Mouse (Mus musculus) midbrain, postnatal 0 days (tissue): ENCODE measurements around the gene Pcyt2. TPM values are rescaled to one million over a fixed set of nuclear protein-coding genes. Genes with fewer than 3 reads are reported as not detected.

Source experiments
- ATAC-seq: fragments of 200-750 bp; cut with Nextera tagmentation; 2 replicates; pipeline ENCODE4 v1.8.0; 2017; ENCODE audit warnings: moderate number of reproducible peaks, mild to moderate bottlenecking, moderate TSS enrichment, moderate library complexity; ENCODE audit not compliant: low FRiP score
- DNase-seq: peaks from one replicate; pipeline ENCODE4 v3.0.0-alpha.2; 2015; ENCODE audit warnings: low spot score
- H3K27ac ChIP-seq: fragments of 300-500 bp; sonication (generic); 2 replicates; pipeline ENCODE4 v1.5.1; 2014; ENCODE audit warnings: low read depth, mild to moderate bottlenecking, low read length, mixed read lengths
- H3K27me3 ChIP-seq: fragments of 300-500 bp; sonication (generic); 2 replicates; pipeline ENCODE4 v1.6.1; 2014; ENCODE audit warnings: low read length, control low read depth, mixed read lengths; ENCODE audit not compliant: insufficient read depth
- H3K36me3 ChIP-seq: fragments of 300-500 bp; sonication (generic); 2 replicates; pipeline ENCODE4 v1.6.1; 2014; ENCODE audit warnings: low read length, control low read depth, mixed read lengths; ENCODE audit not compliant: insufficient read depth
- H3K4me1 ChIP-seq: fragments of 300-500 bp; sonication (generic); 2 replicates; pipeline ENCODE4 v1.6.1; 2014; ENCODE audit warnings: mild to moderate bottlenecking, control low read depth, antibody characterized with exemption, low read length, mixed read lengths; ENCODE audit not compliant: insufficient read depth
- H3K4me2 ChIP-seq: fragments of 300-500 bp; sonication (generic); 2 replicates; pipeline ENCODE4 v1.6.1; 2014; ENCODE audit warnings: low read depth, mild to moderate bottlenecking, low read length, mixed read lengths; ENCODE audit not compliant: poor library complexity, severe bottlenecking
- H3K4me3 ChIP-seq: fragments of 300-500 bp; sonication (generic); 2 replicates; pipeline ENCODE4 v1.5.1; 2014; ENCODE audit warnings: low read depth, mild to moderate bottlenecking, low read length, moderate library complexity
- H3K9ac ChIP-seq: fragments of 300-500 bp; sonication (generic); replicated peaks from 2 replicates; pipeline ENCODE4 v1.6.1; 2014; ENCODE audit warnings: mild to moderate bottlenecking, low read length, moderate library complexity, mixed read lengths; ENCODE audit not compliant: poor library complexity, severe bottlenecking
- H3K9me3 ChIP-seq: fragments of 300-500 bp; sonication (generic); 2 replicates; pipeline ENCODE4 v1.6.1; 2016; ENCODE audit warnings: low read length, control low read depth
- CTCF ChIP-seq: IDR thresholded peaks from 2 replicates; pipeline ENCODE4 v1.5.1; 2016; ENCODE audit warnings: antibody characterized with exemption, mild to moderate bottlenecking
- WGBS: fragments of 180-500 bp; shearing (Covaris S2); extraction: QIAGEN DNeasy Blood & Tissue Kit; methylation state at CpG from one replicate; pipeline ENCODE4 v1.1.7; 2014; 5-methylcytosine and 5-hydroxymethylcytosine counted together
- polyA plus RNA-seq: library from polyadenylated mRNA; unstranded; fragments of >200 nt; fragmentation: Nextera tagmentation; extraction: Ambion mirVana; gene quantifications from 2 replicates; pipeline ENCODE4 v1.2.1, GENCODE M21; 2015
- total RNA-seq: library from RNA; depleted of rRNA; stranded (reverse); fragments of >200 nt; gene quantifications from 2 replicates; pipeline ENCODE4 v1.2.3, GENCODE M21; 2014

The Pcyt2 gene
- total and polyA plus RNA-seq, 2 experiments from 2014 or later = 129 to 137 TPM

DNA sequence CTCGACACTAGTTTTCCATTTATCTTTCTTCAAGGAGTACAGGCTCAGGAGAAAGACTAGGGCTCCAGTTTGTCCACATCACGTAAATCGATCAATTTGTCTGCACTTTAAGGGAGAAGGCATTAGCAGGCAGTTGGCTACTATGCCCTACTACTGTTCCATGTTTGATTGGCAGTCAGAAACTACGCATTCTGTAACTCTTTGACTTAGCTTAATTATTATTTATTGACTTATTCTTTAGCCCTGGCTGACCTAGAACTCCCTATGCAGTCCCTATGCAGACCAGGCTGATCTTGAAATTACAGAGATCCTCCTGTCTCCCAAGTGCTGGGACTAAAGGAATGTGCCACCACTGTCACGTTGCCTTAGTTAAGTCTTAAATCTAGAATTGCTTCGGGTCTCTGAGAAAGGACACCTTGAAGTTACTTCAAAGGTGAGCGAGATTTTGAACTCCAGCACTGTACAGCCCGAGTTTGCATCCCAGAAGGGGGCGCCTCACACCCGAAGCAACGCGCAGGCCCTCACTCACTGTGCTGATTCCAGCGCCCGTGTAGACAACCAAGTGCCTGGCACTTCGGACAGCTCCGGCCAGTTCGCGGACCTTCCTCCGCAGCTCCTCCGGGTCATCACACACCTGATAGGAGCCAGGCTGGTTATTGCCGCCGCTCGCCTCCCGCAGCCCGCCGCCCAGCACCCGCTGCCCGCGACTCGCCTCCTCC lies 6.4 kb upstream of the Pcyt2 start:
- H3K27ac ChIP-seq = peak overlapping the region; percentile 86
- H3K36me3 ChIP-seq = peaks cover 48% of the 10 kb centered on the region
- no peaks in the 10 kb centered on the region for H3K9me3 ChIP-seq
- H3K9ac ChIP-seq = peak overlapping the region; percentile 59
- 0 out of 2 replicates have a peak, but pooled peaks cover 3% of the 10 kb centered on the region for H3K4me1 ChIP-seq
- peak overlapping the region; percentile 64 for H3K4me3 ChIP-seq
- DNase-seq (peak; percentile 65), ATAC-seq (0 out of 2 replicates have a peak, but pooled peaks have one; percentile 59)
- TF ChIP-seq CTCF = peak; percentile 68
- WGBS = 14% methylated on average over 29 of the region's 30 CpGs
- peak overlapping the region; percentile 97 for H3K4me2 ChIP-seq
- H3K27me3 ChIP-seq = no peaks in the 10 kb centered on the region

- WGBS = 92% methylated on average over 6 of the region's 6 CpGs
- Histone ChIP-seq H3K27ac (no peak overlapping the region), H3K4me3 (no peak overlapping the region), H3K27me3 (no peaks in the 10 kb centered on the region), H3K9me3 (no peaks in the 10 kb centered on the region), H3K4me1 (0 out of 2 replicates have a peak, but pooled peaks cover 3% of the 10 kb centered on the region), H3K36me3 (peaks cover 49% of the 10 kb centered on the region), H3K4me2 (no peak overlapping the region), H3K9ac (no peak overlapping the region)
- no peak for DNase-seq
- ATAC-seq = no peak
- no peak for TF ChIP-seq CTCF
These were observed 5.1 kb upstream of the Pcyt2 start for GRCm38 (mm10) chr11:120622805-120623204.

- DNase-seq (no peak), ATAC-seq (no peak)
- no peak for TF ChIP-seq CTCF
- H3K4me2 ChIP-seq = no peak overlapping the region
- peaks cover 9% of the 10 kb centered on the region; the same call in 1 of the 2 replicates for H3K4me1 ChIP-seq
- no peak overlapping the region for H3K4me3 ChIP-seq
- no peaks in the 10 kb centered on the region for H3K27me3 ChIP-seq
- WGBS = 92% methylated on average over 14 of the region's 14 CpGs
- H3K27ac ChIP-seq = no peak overlapping the region
- H3K9ac ChIP-seq = no peak overlapping the region
- no peaks in the 10 kb centered on the region for H3K9me3 ChIP-seq
- H3K36me3 ChIP-seq = peaks cover 42% of the 10 kb centered on the region
These were observed 2.5 kb upstream of the Pcyt2 start for GRCm38 (mm10) chr11:120620195-120620594.

- no peak overlapping the region for H3K27ac ChIP-seq
- no peak overlapping the region for H3K9ac ChIP-seq
These were observed 1.1 kb upstream of the Pcyt2 start for GRCm38 (mm10) chr11:120618619-120619535.

DNA sequence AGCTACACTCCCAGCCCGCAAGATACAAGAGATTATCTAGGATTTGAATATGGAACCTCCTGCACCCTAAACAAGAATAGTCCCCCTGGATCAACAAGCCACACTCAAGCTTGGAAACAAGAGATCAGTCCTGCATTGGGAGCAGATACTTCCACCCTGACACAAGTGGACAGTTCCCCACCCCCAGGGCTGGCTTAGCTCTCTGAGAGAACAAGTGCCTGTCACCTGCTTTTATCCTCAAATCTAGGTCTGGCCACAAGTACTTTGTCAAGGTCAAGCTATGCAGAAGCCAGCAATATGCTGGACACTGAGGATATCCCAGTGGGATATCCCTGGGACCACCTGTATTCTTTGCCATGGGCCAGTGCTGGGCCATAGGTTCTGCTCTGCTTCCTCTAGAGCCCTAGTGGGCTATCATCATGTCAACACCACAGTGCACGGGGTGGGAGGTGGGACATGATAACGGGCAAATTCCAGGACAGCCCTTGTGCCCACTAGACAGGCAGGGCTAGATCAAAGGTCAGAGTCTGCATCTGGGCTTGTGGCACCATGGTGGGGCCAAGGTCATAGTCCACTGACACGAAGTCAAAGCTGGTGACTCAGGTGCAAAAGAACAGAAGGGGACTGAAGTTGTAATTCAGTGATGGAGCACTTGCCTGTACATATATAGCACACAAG lies 980 bp downstream of the Pcyt2 start:
- Histone ChIP-seq H3K4me1 (peaks cover 8% of the 10 kb centered on the region; the same call in 1 of the 2 replicates), H3K4me3 (peak overlapping the region; percentile 78), H3K4me2 (peak overlapping the region; percentile 84), H3K27me3 (no peaks in the 10 kb centered on the region), H3K27ac (peak overlapping the region; percentile 85), H3K36me3 (peaks cover 49% of the 10 kb centered on the region), H3K9ac (peak overlapping the region; percentile 81), H3K9me3 (no peaks in the 10 kb centered on the region)
- ATAC-seq (no peak), DNase-seq (no peak)
- TF ChIP-seq CTCF = no peak
- 48% methylated on average over 4 of the region's 4 CpGs for WGBS

More at GRCm38 (mm10) chr11:120618619-120619535, 1.1 kb upstream of the Pcyt2 start:
- ATAC-seq (no peak), DNase-seq (no peak)
- Histone ChIP-seq H3K36me3 (peaks cover 46% of the 10 kb centered on the region), H3K4me3 (no peak overlapping the region), H3K4me1 (peaks cover 8% of the 10 kb centered on the region; the same call in 1 of the 2 replicates), H3K9me3 (no peaks in the 10 kb centered on the region), H3K27me3 (no peaks in the 10 kb centered on the region), H3K4me2 (no peak overlapping the region)
- no peak for TF ChIP-seq CTCF
- WGBS = 94% methylated on average over 25 of the region's 25 CpGs
